Mouse (Mus musculus) myocyte (in vitro differentiated cells): ENCODE measurements around the gene Nup37. TPM values are rescaled to one million over a fixed set of nuclear protein-coding genes. Genes with fewer than 3 reads are reported as not detected.
A peak's percentile ranks its signal among the peaks of the same experiment; 100 is the strongest.

Source experiments
- H3K27me3 ChIP-seq: one replicate; pipeline ENCODE4 v1.6.1; 2011; ENCODE audit not compliant: control insufficient read depth, insufficient read depth, insufficient read length
- H3K36me3 ChIP-seq: one replicate; pipeline ENCODE4 v1.6.1; 2011; ENCODE audit not compliant: control insufficient read depth, insufficient read depth
- H3K4me2 ChIP-seq: one replicate; pipeline ENCODE4 v1.6.1; 2011; ENCODE audit warnings: low read depth, control low read depth
- H3K4me3 ChIP-seq: one replicate; pipeline ENCODE4 v1.5.1; 2011; ENCODE audit warnings: mild to moderate bottlenecking, control low read depth, moderate library complexity
- H3K79me2 ChIP-seq: one replicate; pipeline ENCODE4 v1.6.1; 2011; ENCODE audit not compliant: control insufficient read depth, insufficient read depth
- H3ac ChIP-seq: one replicate; pipeline ENCODE4 v1.6.1; 2011; ENCODE audit not compliant: control insufficient read depth, insufficient read length
- CEBPB ChIP-seq: IDR thresholded peaks from 2 replicates; pipeline ENCODE4 v1.6.1; 2011; ENCODE audit warnings: mild to moderate bottlenecking, moderate library complexity; ENCODE audit not compliant: poor library complexity, insufficient read depth, severe bottlenecking
- E2F4 ChIP-seq: IDR thresholded peaks from one replicate; pipeline ENCODE4 v1.6.1; 2011; ENCODE audit warnings: mild to moderate bottlenecking, control low read depth, moderate library complexity; ENCODE audit not compliant: insufficient read depth
- MAX ChIP-seq: IDR thresholded peaks from one replicate; pipeline ENCODE4 v1.6.1; 2011; ENCODE audit warnings: low read depth, mild to moderate bottlenecking, control low read depth
- MYOD1 ChIP-seq, 3 experiments: IDR thresholded peaks; one replicate each; pipeline ENCODE4 v1.6.1; 2011; ENCODE audit warnings: control low read depth in 2 of 3, low read depth in 2 of 3, mild to moderate bottlenecking in 2 of 3, moderate library complexity in 1 of 3; ENCODE audit not compliant: insufficient read length in 2 of 3, control insufficient read depth in 1 of 3
- MYOG ChIP-seq, 3 experiments: IDR thresholded peaks; one replicate each; pipeline ENCODE4 v1.6.1; 2011; ENCODE audit warnings: control low read depth in 2 of 3, low read depth in 2 of 3, mild to moderate bottlenecking in 2 of 3; ENCODE audit not compliant: insufficient read length in 2 of 3, control insufficient read depth in 1 of 3, insufficient read depth in 1 of 3
- POLR2A ChIP-seq: IDR thresholded peaks from one replicate; pipeline ENCODE4 v1.6.1; 2011; ENCODE audit warnings: low read depth, mild to moderate bottlenecking, control low read depth, moderate library complexity; ENCODE audit not compliant: insufficient read length
- POLR2AphosphoS2 ChIP-seq: IDR thresholded peaks from one replicate; pipeline ENCODE4 v1.6.1; 2011; ENCODE audit warnings: low read depth, control low read depth; ENCODE audit not compliant: insufficient read length
- REST ChIP-seq: IDR thresholded peaks from one replicate; pipeline ENCODE4 v1.6.1; 2011; ENCODE audit warnings: mild to moderate bottlenecking, control low read depth, moderate library complexity; ENCODE audit not compliant: insufficient read depth, insufficient read length
- SRF ChIP-seq: IDR thresholded peaks from one replicate; pipeline ENCODE4 v1.6.1; 2011; ENCODE audit warnings: low read depth; ENCODE audit not compliant: control insufficient read depth, insufficient read length
- TCF12 ChIP-seq: IDR thresholded peaks from one replicate; pipeline ENCODE4 v1.6.1; 2011; ENCODE audit warnings: mild to moderate bottlenecking, control low read depth; ENCODE audit not compliant: poor library complexity, insufficient read depth, severe bottlenecking
- TCF3 ChIP-seq: IDR thresholded peaks from one replicate; pipeline ENCODE4 v1.6.1; 2011; ENCODE audit warnings: low read depth, control low read depth; ENCODE audit not compliant: insufficient read length
- USF1 ChIP-seq: IDR thresholded peaks from one replicate; pipeline ENCODE4 v1.6.1; 2011; ENCODE audit warnings: low read depth, mild to moderate bottlenecking, control low read depth, moderate library complexity
- polyA plus RNA-seq: library from polyadenylated mRNA; unstranded; fragments of >200 nt; fragmentation: generic; extraction: Trizol; gene quantifications from one replicate; pipeline ENCODE4 v1.2.1, GENCODE M21; 2012; ENCODE audit warnings: missing spikeins

The Nup37 gene
- 11.9 TPM for polyA plus RNA-seq

GRCm38 (mm10) chr10:88146707-88147477 is at the start of gene Nup37, which contains the start of gene Parpbp:
Gene Nup37 (plus strand): TSS chr10:88146992.
Gene Parpbp (minus strand): TSS chr10:88146941.
- TF ChIP-seq E2F4 = peak; percentile 97
- no peak for TF ChIP-seq REST
- no peak for TF ChIP-seq USF1
- no peak for TF ChIP-seq MAX
- TF ChIP-seq MYOD1 (IDR thresholded peaks at IDR 0.05; ENCODE audit: control insufficient read depth in 1 of 3, insufficient read length in 2 of 3, low read depth in 2 of 3) = no peak
- TF ChIP-seq SRF = no peak
- no peak for TF ChIP-seq POLR2A
- TF ChIP-seq POLR2AphosphoS2 = peak; percentile 93

GRCm38 (mm10) chr10:88106169-88106568 is 40.6 kb upstream of the Nup37 start:
- Histone ChIP-seq H3K4me3 (no peak overlapping the region), H3ac (no peak overlapping the region), H3K4me2 (no peak overlapping the region), H3K36me3 (peaks cover 3% of the 10 kb centered on the region), H3K27me3 (no peaks in the 10 kb centered on the region), H3K79me2 (no peaks in the 10 kb centered on the region)
- TF ChIP-seq REST = no peak
- TF ChIP-seq POLR2A = no peak
- TF ChIP-seq MYOG (IDR thresholded peaks at IDR 0.05; ENCODE audit: control insufficient read depth in 1 of 3, insufficient read depth in 1 of 3, insufficient read length in 2 of 3, low read depth in 2 of 3) = no peak
- no peak for TF ChIP-seq CEBPB
- TF ChIP-seq USF1 = no peak
- no peak for TF ChIP-seq POLR2AphosphoS2
- TF ChIP-seq TCF3 = no peak
- no peak for TF ChIP-seq MAX
- no peak for TF ChIP-seq TCF12
- no peak for TF ChIP-seq SRF
- TF ChIP-seq E2F4 = no peak
- TF ChIP-seq MYOD1 (IDR thresholded peaks at IDR 0.05; ENCODE audit: control insufficient read depth in 1 of 3, insufficient read length in 2 of 3, low read depth in 2 of 3) = no peak

More at GRCm38 (mm10) chr10:88146707-88147477, at the start of gene Nup37, which contains the start of gene Parpbp:
- Histone ChIP-seq H3K4me3 (peak within 1 kb of the TSS; percentile 98), H3K79me2 (peaks cover 36% of the 10 kb centered on the region), H3K27me3 (no peaks in the 10 kb centered on the region), H3ac (peak within 1 kb of the TSS; percentile 7), H3K36me3 (no peaks in the 10 kb centered on the region), H3K4me2 (peak within 1 kb of the TSS; percentile 91)

- Histone ChIP-seq H3K27me3 (no peaks in the 10 kb centered on the region), H3K4me2 (no peak overlapping the region), H3K79me2 (no peaks in the 10 kb centered on the region), H3ac (no peak overlapping the region), H3K36me3 (peaks cover 3% of the 10 kb centered on the region), H3K4me3 (no peak overlapping the region)
- no peak for TF ChIP-seq CEBPB
- no peak for TF ChIP-seq USF1
- no peak for TF ChIP-seq TCF3
- no peak for TF ChIP-seq SRF
- TF ChIP-seq E2F4 = no peak
- TF ChIP-seq MAX = no peak
- no peak for TF ChIP-seq POLR2AphosphoS2
- no peak for TF ChIP-seq REST
- TF ChIP-seq POLR2A = no peak
- no peak for TF ChIP-seq MYOD1 (IDR thresholded peaks at IDR 0.05; ENCODE audit: control insufficient read depth in 1 of 3, insufficient read length in 2 of 3, low read depth in 2 of 3)
- TF ChIP-seq MYOG (IDR thresholded peaks at IDR 0.05; ENCODE audit: control insufficient read depth in 1 of 3, insufficient read depth in 1 of 3, insufficient read length in 2 of 3, low read depth in 2 of 3) = no peak
- no peak for TF ChIP-seq TCF12
These were observed 33.5 kb upstream of the Nup37 start for GRCm38 (mm10) chr10:88113290-88113689.

- Histone ChIP-seq H3K79me2 (no peaks in the 10 kb centered on the region), H3K27me3 (no peaks in the 10 kb centered on the region), H3K4me3 (no peak overlapping the region), H3K4me2 (no peak overlapping the region), H3ac (no peak overlapping the region), H3K36me3 (peaks cover 3% of the 10 kb centered on the region)
- TF ChIP-seq E2F4 (no peak), MYOD1 (IDR thresholded peaks at IDR 0.05; ENCODE audit: control insufficient read depth in 1 of 3, insufficient read length in 2 of 3, low read depth in 2 of 3) (no peak), TCF12 (no peak), TCF3 (no peak)
These were observed 27.1 kb upstream of the Nup37 start for GRCm38 (mm10) chr10:88119721-88120120.

- Histone ChIP-seq H3K4me2 (no peak overlapping the region), H3K4me3 (no peak overlapping the region), H3ac (no peak overlapping the region), H3K27me3 (no peaks in the 10 kb centered on the region), H3K36me3 (no peaks in the 10 kb centered on the region), H3K79me2 (no peaks in the 10 kb centered on the region)
- TF ChIP-seq MYOD1 (IDR thresholded peaks at IDR 0.05; ENCODE audit: control insufficient read depth in 1 of 3, insufficient read length in 2 of 3, low read depth in 2 of 3) (no peak), E2F4 (no peak), POLR2A (no peak), REST (no peak), USF1 (no peak), SRF (no peak), TCF12 (no peak), CEBPB (no peak), TCF3 (no peak), POLR2AphosphoS2 (no peak), MAX (no peak), MYOG (IDR thresholded peaks at IDR 0.05; ENCODE audit: control insufficient read depth in 1 of 3, insufficient read depth in 1 of 3, insufficient read length in 2 of 3, low read depth in 2 of 3) (no peak)
These were observed 11.2 kb upstream of the Nup37 start for GRCm38 (mm10) chr10:88135630-88136029.
